Mouse (Mus musculus) CH12.LX (cell line): ENCODE data around the gene Neurl1a. TPM values are rescaled to one million over a fixed set of nuclear protein-coding genes. Genes with fewer than 3 reads are reported as not detected.

ENCODE experiments used
- DNase-seq: peaks from one replicate; pipeline ENCODE4 v3.0.0-alpha.2; 2013; ENCODE audit errors: extremely low read depth
- H3K27ac ChIP-seq: 2 replicates; pipeline ENCODE4 v1.5.1; 2012; ENCODE audit warnings: low read depth, mild to moderate bottlenecking, control low read depth, moderate library complexity; ENCODE audit not compliant: insufficient read depth
- H3K27me3 ChIP-seq: replicated peaks from 2 replicates; pipeline ENCODE3; 2012; ENCODE audit warnings: inconsistent platforms
- H3K36me3 ChIP-seq, 2 experiments: replicated peaks in 1 of 2; 2 replicates each; pipeline versions ENCODE3 to v1.6.1; 2012; ENCODE audit warnings: inconsistent platforms in 1 of 2, low read length in 1 of 2, mild to moderate bottlenecking in 1 of 2, mixed read lengths in 1 of 2, moderate library complexity in 1 of 2; ENCODE audit not compliant: control insufficient read depth in 1 of 2, insufficient read depth in 1 of 2
- H3K4me1 ChIP-seq, 2 experiments: 2 replicates each; pipeline ENCODE4 v1.6.1; 2012; ENCODE audit warnings: inconsistent platforms in 1 of 2, moderate library complexity in 1 of 2; ENCODE audit not compliant: insufficient read depth in 2 of 2, control insufficient read depth in 1 of 2
- H3K4me2 ChIP-seq: 2 replicates; pipeline ENCODE4 v1.6.1; 2012; ENCODE audit warnings: low read depth, mild to moderate bottlenecking, control low read depth; ENCODE audit not compliant: poor library complexity, insufficient read depth, severe bottlenecking
- H3K4me3 ChIP-seq, 3 experiments: fragments of 150-350 bp in 1 of 3; sonication (generic) in 1 of 3; replicated peaks in 1 of 3; 2 replicates each; pipeline versions ENCODE3 to v1.5.1; 2011 to 2012; ENCODE audit warnings: low read depth in 2 of 3, low read length in 2 of 3, mild to moderate bottlenecking in 2 of 3, moderate library complexity in 2 of 3, control low read depth in 1 of 3, improper control_type of control experiment in 1 of 3, inconsistent platforms in 1 of 3, mixed read lengths in 1 of 3; ENCODE audit not compliant: poor library complexity in 1 of 3
- H3K79me2 ChIP-seq: replicated peaks from 2 replicates; pipeline ENCODE4 v1.6.1; 2012; ENCODE audit warnings: mild to moderate bottlenecking, moderate library complexity; ENCODE audit not compliant: control insufficient read depth, poor library complexity, insufficient read depth, severe bottlenecking; ENCODE audit errors: extremely low read depth
- H3K9ac ChIP-seq: 2 replicates; pipeline ENCODE4 v1.6.1; 2012; ENCODE audit warnings: low read depth, mild to moderate bottlenecking, control low read depth, moderate library complexity; ENCODE audit not compliant: insufficient read depth
- H3K9me3 ChIP-seq: replicated peaks from 2 replicates; pipeline ENCODE3; 2012; ENCODE audit warnings: low read length, inconsistent platforms, mixed read lengths
- BHLHE40 ChIP-seq: IDR thresholded peaks from 2 replicates; pipeline ENCODE4 v1.6.1; 2011; ENCODE audit warnings: mild to moderate bottlenecking, low read depth, low read length, improper control_type of control experiment
- CHD1 ChIP-seq: IDR thresholded peaks from 2 replicates; pipeline ENCODE4 v1.6.1; 2012; ENCODE audit warnings: low read depth, low read length, improper control_type of control experiment, inconsistent platforms
- CHD2 ChIP-seq: IDR thresholded peaks from 2 replicates; pipeline ENCODE4 v1.6.1; 2011; ENCODE audit warnings: low read length, improper control_type of control experiment
- EP300 ChIP-seq: IDR thresholded peaks from 2 replicates; pipeline ENCODE4 v1.6.1; 2011; ENCODE audit warnings: low read length, improper control_type of control experiment
- ETS1 ChIP-seq: conservative IDR thresholded peaks from 2 replicates; pipeline ENCODE4 v1.6.1; 2012; ENCODE audit warnings: low read depth, mild to moderate bottlenecking, inconsistent platforms, low read length, improper control_type of control experiment, moderate library complexity
- HCFC1 ChIP-seq: IDR thresholded peaks from 2 replicates; pipeline ENCODE4 v1.6.1; 2012; ENCODE audit warnings: low read depth, mild to moderate bottlenecking, inconsistent platforms, low read length, improper control_type of control experiment
- IRF4 ChIP-seq: IDR thresholded peaks from 2 replicates; pipeline ENCODE4 v1.6.1; 2014; ENCODE audit warnings: low read depth, mild to moderate bottlenecking, inconsistent platforms, low read length, improper control_type of control experiment
- JUN ChIP-seq: IDR thresholded peaks from 2 replicates; pipeline ENCODE4 v1.6.1; 2011; ENCODE audit warnings: low read depth, mild to moderate bottlenecking, low read length, improper control_type of control experiment, moderate library complexity; ENCODE audit not compliant: insufficient read depth
- JUND ChIP-seq: conservative IDR thresholded peaks from 2 replicates; pipeline ENCODE4 v1.6.1; 2011; ENCODE audit warnings: low read depth, low read length, improper control_type of control experiment
- MAFK ChIP-seq: IDR thresholded peaks from 2 replicates; pipeline ENCODE4 v1.6.1; 2011; ENCODE audit warnings: low read length, improper control_type of control experiment; ENCODE audit not compliant: insufficient replicate concordance
- PAX5 ChIP-seq: IDR thresholded peaks from 2 replicates; pipeline ENCODE4 v1.6.1; 2012; ENCODE audit warnings: low read length, inconsistent platforms, mixed read lengths
- POLR2A ChIP-seq: IDR thresholded peaks from 2 replicates; pipeline ENCODE4 v1.6.1; 2011; ENCODE audit warnings: low read depth, mild to moderate bottlenecking, improper control_type of control experiment, low read length
- POLR2AphosphoS2 ChIP-seq: IDR thresholded peaks from 2 replicates; pipeline ENCODE4 v1.6.1; 2011; ENCODE audit warnings: low read depth, low read length, improper control_type of control experiment
- RAD21 ChIP-seq: IDR thresholded peaks from 2 replicates; pipeline ENCODE4 v1.6.1; 2011; ENCODE audit warnings: low read depth, mild to moderate bottlenecking, low read length, improper control_type of control experiment, moderate library complexity
- RCOR1 ChIP-seq: conservative IDR thresholded peaks from 2 replicates; pipeline ENCODE4 v1.6.1; 2012; ENCODE audit warnings: low read depth, mild to moderate bottlenecking, inconsistent platforms, low read length, improper control_type of control experiment
- SIN3A ChIP-seq: IDR thresholded peaks from 2 replicates; pipeline ENCODE4 v1.6.1; 2012; ENCODE audit warnings: low read length, improper control_type of control experiment, inconsistent platforms
- SMC3 ChIP-seq: IDR thresholded peaks from 2 replicates; pipeline ENCODE4 v1.6.1; 2011; ENCODE audit warnings: low read depth, low read length, improper control_type of control experiment
- TBP ChIP-seq: conservative IDR thresholded peaks from 2 replicates; pipeline ENCODE4 v1.6.1; 2011; ENCODE audit warnings: low read depth, low read length, improper control_type of control experiment
- UBTF ChIP-seq: IDR thresholded peaks from 2 replicates; pipeline ENCODE4 v1.6.1; 2012; ENCODE audit warnings: low read depth, mild to moderate bottlenecking, inconsistent platforms, low read length, improper control_type of control experiment, moderate library complexity
- USF1 ChIP-seq: IDR thresholded peaks from 2 replicates; pipeline ENCODE4 v1.6.1; 2014; ENCODE audit warnings: low read depth, mild to moderate bottlenecking, inconsistent platforms, low read length, improper control_type of control experiment
- USF2 ChIP-seq: conservative IDR thresholded peaks from 2 replicates; pipeline ENCODE4 v1.6.1; 2011; ENCODE audit warnings: low read depth, low read length, improper control_type of control experiment
- ZKSCAN1 ChIP-seq: IDR thresholded peaks from 2 replicates; pipeline ENCODE4 v1.6.1; 2012; ENCODE audit warnings: low read depth, inconsistent platforms, low read length, improper control_type of control experiment, borderline replicate concordance
- ZNF384 ChIP-seq: IDR thresholded peaks from 2 replicates; pipeline ENCODE4 v1.6.1; 2012; ENCODE audit warnings: low read depth, low read length, improper control_type of control experiment, inconsistent platforms
- dilution Hi-C: fragments of 300-500 bp; cut with MboI; formaldehyde crosslinking; loops from 2 replicates; pipeline ENCODE4 v1.14.3; 2020; ENCODE audit warnings: low sequenced_read_pairs; ENCODE audit not compliant: extremely low pct_unique_long_range_greater_than_20kb, extremely low pct_ligation_motif_present
- in situ Hi-C: fragments of 300-500 bp; cut with MboI; formaldehyde crosslinking; loops from 3 replicates; pipeline ENCODE4 v1.14.3; 2019; ENCODE audit warnings: low sequenced_read_pairs, low pct_ligation_motif_present, low pct_unique_long_range_greater_than_20kb, mixed read lengths
- polyA plus RNA-seq: library from polyadenylated mRNA; unstranded; fragments of >175 nt; gene quantifications from 2 replicates; pipeline ENCODE4 v1.2.1, GENCODE M21; 2012; ENCODE audit warnings: low read depth; ENCODE audit not compliant: insufficient read length
- total RNA-seq, 2 experiments: library from RNA; depleted of rRNA; stranded (reverse); fragments of 300-350 nt in 1 of 2; fragments of >200 nt in 1 of 2; gene quantifications; 2 replicates each; pipeline ENCODE4 v1.2.3; 2012 to 2014

Gene Neurl1a
- total and polyA plus RNA-seq, 3 experiments, result 0.05 to 0.13 TPM; not detected in 1

DNA sequence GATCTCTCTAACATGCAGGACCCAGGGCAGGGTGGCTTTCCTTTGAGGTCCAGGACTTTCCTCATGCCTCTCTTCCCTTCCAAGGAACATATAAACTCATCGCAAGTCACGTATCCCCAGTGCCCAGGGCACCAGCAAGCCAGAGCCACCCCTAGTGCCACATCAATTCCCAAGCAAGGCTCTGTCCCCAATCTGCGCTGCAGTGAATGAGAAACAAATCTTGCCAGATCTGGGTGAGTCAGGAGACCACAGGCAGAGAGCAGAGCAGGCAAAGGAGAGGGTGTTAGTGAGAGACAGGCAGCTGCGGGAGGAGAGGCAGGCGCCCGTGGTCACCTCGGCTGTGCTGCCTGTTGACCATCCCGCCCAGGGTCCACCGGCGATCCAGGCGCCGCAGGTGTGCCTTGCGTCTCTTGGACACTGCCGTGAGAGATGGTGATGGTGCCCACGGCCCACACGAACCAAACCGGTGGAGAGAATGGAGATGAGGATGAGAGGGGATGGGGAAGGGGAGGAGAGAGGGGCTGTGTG lies 104.1 kb downstream of the Neurl1a start:
- dilution Hi-C loops, result no loop called here
- no peak overlapping the region for H3K4me2 ChIP-seq

DNA sequence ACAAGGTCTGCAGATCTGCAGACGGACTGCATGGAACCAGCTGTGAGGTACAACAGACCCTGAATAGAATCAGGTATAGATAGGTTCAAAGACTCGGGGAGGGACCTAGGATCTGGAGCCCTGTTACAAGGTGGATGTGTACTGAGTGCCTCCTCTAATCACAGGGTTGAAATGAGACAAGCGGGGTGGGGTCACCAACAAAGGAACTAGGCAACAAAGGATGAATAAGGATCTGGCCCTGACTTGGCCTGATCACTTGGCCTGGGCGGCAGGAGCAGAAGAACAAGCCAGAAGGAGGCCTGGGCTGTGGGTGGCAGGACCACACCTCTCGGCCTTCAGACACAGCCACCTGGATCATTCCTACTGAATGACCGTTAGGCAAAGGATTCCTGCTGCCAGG lies 107.0 kb downstream of the Neurl1a start:
- no peaks in the 10 kb centered on the region for H3K79me2 ChIP-seq
- H3K27ac ChIP-seq, result no peak overlapping the region
- H3K4me2 ChIP-seq, result no peak overlapping the region
- no peak overlapping the region for H3K4me3 ChIP-seq
- no peak for DNase-seq
- no peaks in the 10 kb centered on the region for H3K27me3 ChIP-seq
- H3K9ac ChIP-seq, result no peak overlapping the region
- in situ Hi-C loops (no loop called here), dilution Hi-C loops (no loop called here)
- H3K9me3 ChIP-seq, result no peaks in the 10 kb centered on the region
- no peak for TF ChIP-seq RAD21
- no peak for TF ChIP-seq TBP
- no peak for TF ChIP-seq RCOR1
- TF ChIP-seq HCFC1, result no peak
- TF ChIP-seq CHD2, result no peak
- no peak for TF ChIP-seq JUND
- no peak for TF ChIP-seq PAX5
- TF ChIP-seq EP300, result no peak
- TF ChIP-seq, all 38 proteins: peak for 0
- Histone ChIP-seq H3K36me3 (peaks cover 0 to 67% of the 10 kb centered on the region in 2 experiments), H3K4me1 (no peaks in the 10 kb centered on the region)

More for the DNA sequence above, 104.1 kb downstream of the Neurl1a start:
- Histone ChIP-seq H3K9me3 (no peaks in the 10 kb centered on the region), H3K4me1 (no peaks in the 10 kb centered on the region), H3K36me3 (peaks cover 0 to 77% of the 10 kb centered on the region in 2 experiments), H3K79me2 (no peaks in the 10 kb centered on the region), H3K9ac (no peak overlapping the region), H3K4me3 (no peak overlapping the region), H3K27ac (no peak overlapping the region), H3K27me3 (no peaks in the 10 kb centered on the region)
- in situ Hi-C loops, result no loop called here
- TF ChIP-seq SMC3, result no peak
- TF ChIP-seq RAD21, result no peak
- TF ChIP-seq USF1, result no peak
- TF ChIP-seq MAFK, result no peak
- no peak for TF ChIP-seq HCFC1
- TF ChIP-seq BHLHE40, result no peak
- no peak for TF ChIP-seq ZKSCAN1
- no peak for TF ChIP-seq CHD1
- no peak for TF ChIP-seq CHD2
- no peak for TF ChIP-seq UBTF
- TF ChIP-seq JUN, result no peak
- no peak for TF ChIP-seq EP300
- TF ChIP-seq IRF4, result no peak
- no peak for TF ChIP-seq SIN3A
- no peak for TF ChIP-seq ZNF384
- no peak for TF ChIP-seq ETS1
- TF ChIP-seq USF2, result no peak
- TF ChIP-seq POLR2A, result no peak
- no peak for TF ChIP-seq POLR2AphosphoS2
- TF ChIP-seq TBP, result no peak
- no peak for DNase-seq
